Mouse (Mus musculus) forebrain, embryonic 16.5 days (tissue): Measurements from ENCODE around the gene Olfr1396. TPM values are rescaled to one million over a fixed set of nuclear protein-coding genes. Genes with fewer than 3 reads are reported as not detected.
A peak's percentile ranks its signal among the peaks of the same experiment; 100 is the strongest.

ENCODE experiments used
- ATAC-seq: fragments of 200-750 bp; cut with Nextera tagmentation; 2 replicates; pipeline ENCODE4 v1.8.0; 2017; ENCODE audit warnings: mild to moderate bottlenecking, moderate library complexity
- H3K27ac ChIP-seq: fragments of 300-500 bp; sonication (generic); 2 replicates; pipeline ENCODE4 v1.5.1; 2014; ENCODE audit warnings: low read length, control low read depth
- H3K27me3 ChIP-seq: fragments of 300-500 bp; sonication (generic); replicated peaks from 2 replicates; pipeline ENCODE4 v1.6.1; 2014; ENCODE audit warnings: low read length; ENCODE audit not compliant: control insufficient read depth, insufficient read depth
- H3K36me3 ChIP-seq: fragments of 300-500 bp; sonication (generic); 2 replicates; pipeline ENCODE4 v1.6.1; 2014; ENCODE audit not compliant: control insufficient read depth, insufficient read depth
- H3K4me1 ChIP-seq: fragments of 300-500 bp; sonication (generic); replicated peaks from 2 replicates; pipeline ENCODE4 v1.6.1; 2014; ENCODE audit warnings: low read length; ENCODE audit not compliant: control insufficient read depth, insufficient read depth
- H3K4me2 ChIP-seq: fragments of 300-500 bp; sonication (generic); 2 replicates; pipeline ENCODE4 v1.6.1; 2014; ENCODE audit warnings: mild to moderate bottlenecking, low read length, control low read depth
- H3K4me3 ChIP-seq: fragments of 300-500 bp; sonication (generic); replicated peaks from 2 replicates; pipeline ENCODE4 v1.5.1; 2014; ENCODE audit warnings: mild to moderate bottlenecking, low read length, control low read depth
- H3K9ac ChIP-seq: fragments of 300-500 bp; sonication (generic); replicated peaks from 2 replicates; pipeline ENCODE4 v1.6.1; 2014; ENCODE audit warnings: low read depth, low read length, control low read depth
- H3K9me3 ChIP-seq: fragments of 300-500 bp; sonication (generic); 2 replicates; pipeline ENCODE4 v1.6.1; 2016; ENCODE audit warnings: low read length; ENCODE audit not compliant: control insufficient read depth
- WGBS: fragments of 180-500 bp; shearing (Covaris S2); extraction: QIAGEN DNeasy Blood & Tissue Kit; methylation state at CpG from one replicate; pipeline ENCODE4 v1.1.7; 2014; 5-methylcytosine and 5-hydroxymethylcytosine counted together
- polyA plus RNA-seq: library from polyadenylated mRNA; unstranded; fragments of >200 nt; fragmentation: Nextera tagmentation; extraction: Ambion mirVana; gene quantifications from 2 replicates; pipeline ENCODE4 v1.2.1, GENCODE M21; 2015

Gene Olfr1396
- polyA plus RNA-seq, 1 experiment from 2014 or later, result not detected

DNA sequence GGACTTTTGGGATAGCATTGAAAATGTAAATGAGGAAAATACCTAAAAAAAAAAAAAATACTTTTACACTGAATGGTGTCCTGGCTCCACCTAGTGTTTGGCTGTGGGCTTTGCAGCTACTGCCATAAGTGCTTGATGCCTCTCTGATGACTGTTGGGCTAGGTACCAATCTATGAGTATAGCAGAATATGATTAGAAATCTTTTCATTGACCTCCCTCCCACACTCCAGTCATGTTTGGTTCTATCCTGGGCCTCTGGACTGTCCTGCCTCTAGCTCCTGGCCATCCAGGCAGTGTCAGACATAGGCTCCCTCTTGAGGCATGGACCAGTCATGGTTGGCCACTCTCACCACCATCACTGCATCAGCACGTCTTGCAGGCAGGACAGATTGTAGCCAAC lies 5.8 kb downstream of the Olfr1396 start:
- Histone ChIP-seq H3K36me3 (no peaks in the 10 kb centered on the region), H3K4me3 (no peak overlapping the region), H3K4me1 (no peaks in the 10 kb centered on the region), H3K9ac (no peak overlapping the region), H3K9me3 (no peaks in the 10 kb centered on the region), H3K4me2 (no peak overlapping the region), H3K27ac (no peak overlapping the region), H3K27me3 (no peaks in the 10 kb centered on the region)
- 24% methylated on average over 1 of the region's 1 CpGs for WGBS
- ATAC-seq, result no peak

DNA sequence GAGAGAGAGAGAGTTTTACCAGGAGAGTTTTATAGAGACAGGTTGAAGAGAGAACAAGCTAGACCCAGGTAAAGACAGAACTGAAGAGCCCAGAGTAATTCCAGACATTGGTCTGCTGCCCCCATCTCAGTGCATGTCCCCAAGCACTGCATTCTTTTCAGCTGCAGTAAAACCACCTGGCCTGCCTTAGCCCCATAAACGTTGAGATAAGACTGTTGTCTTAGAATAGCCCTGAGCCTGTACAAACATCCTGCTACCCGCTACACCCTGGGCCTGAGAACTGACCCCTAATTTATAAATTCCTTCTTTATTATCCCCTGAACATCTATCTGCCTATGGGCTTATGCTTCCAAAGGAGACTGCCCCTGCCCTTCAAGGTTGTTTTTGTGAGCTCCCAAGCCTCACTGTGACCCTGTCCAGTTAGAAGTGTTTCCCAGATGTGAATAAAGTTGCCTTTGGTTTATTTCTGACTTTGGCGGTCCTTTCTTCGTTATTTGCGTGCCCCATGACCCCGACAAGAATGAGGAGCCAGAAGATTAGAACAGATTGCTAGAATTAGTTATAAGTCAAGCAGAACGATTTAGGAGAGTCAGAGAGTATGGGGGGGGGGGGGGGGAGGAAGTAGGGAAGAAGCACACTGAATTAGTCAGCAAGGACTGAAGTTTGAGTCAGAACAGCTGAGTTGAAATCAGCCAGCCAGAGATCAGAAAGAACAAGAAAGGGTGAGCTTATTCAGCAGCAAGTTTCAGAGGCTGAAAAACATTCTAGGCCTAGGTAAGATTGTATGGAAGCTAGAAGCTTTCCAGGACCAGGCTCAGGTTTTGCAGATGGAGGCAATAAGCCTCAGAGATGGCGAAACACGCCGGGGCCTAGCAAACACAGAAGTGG lies 6.8 kb downstream of the Olfr1396 start:
- no peak for ATAC-seq
- Histone ChIP-seq H3K4me1 (no peaks in the 10 kb centered on the region), H3K9me3 (no peaks in the 10 kb centered on the region), H3K36me3 (no peaks in the 10 kb centered on the region), H3K9ac (no peak overlapping the region), H3K4me3 (no peak overlapping the region), H3K27me3 (no peaks in the 10 kb centered on the region), H3K4me2 (no peak overlapping the region), H3K27ac (no peak overlapping the region)
- WGBS, result 65% methylated on average over 10 of the region's 10 CpGs

DNA sequence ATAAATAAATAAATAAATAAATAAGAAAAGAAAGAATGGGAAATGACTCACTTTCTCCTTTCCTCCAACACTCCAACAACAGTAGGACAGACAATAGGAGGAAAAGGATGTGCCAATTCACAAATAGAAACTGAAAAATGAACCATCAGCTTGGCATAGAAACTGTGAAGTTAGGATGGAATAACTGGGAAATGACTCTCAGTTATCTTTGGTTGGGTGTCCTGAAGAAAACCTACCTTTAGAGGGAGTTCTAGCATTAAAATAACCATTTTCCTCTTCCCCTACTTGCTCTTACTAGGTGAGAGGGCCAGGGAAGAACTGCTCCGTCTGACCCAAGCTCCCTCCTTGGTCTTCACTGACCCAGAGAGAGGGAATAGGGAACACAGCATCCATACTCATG lies 8.9 kb downstream of the Olfr1396 start:
- Histone ChIP-seq H3K4me3 (no peak overlapping the region), H3K36me3 (no peaks in the 10 kb centered on the region), H3K27ac (no peak overlapping the region), H3K9ac (no peak overlapping the region), H3K4me1 (no peaks in the 10 kb centered on the region), H3K9me3 (no peaks in the 10 kb centered on the region), H3K4me2 (no peak overlapping the region), H3K27me3 (no peaks in the 10 kb centered on the region)
- ATAC-seq, result no peak
- 50% methylated on average over 1 of the region's 1 CpGs for WGBS

DNA sequence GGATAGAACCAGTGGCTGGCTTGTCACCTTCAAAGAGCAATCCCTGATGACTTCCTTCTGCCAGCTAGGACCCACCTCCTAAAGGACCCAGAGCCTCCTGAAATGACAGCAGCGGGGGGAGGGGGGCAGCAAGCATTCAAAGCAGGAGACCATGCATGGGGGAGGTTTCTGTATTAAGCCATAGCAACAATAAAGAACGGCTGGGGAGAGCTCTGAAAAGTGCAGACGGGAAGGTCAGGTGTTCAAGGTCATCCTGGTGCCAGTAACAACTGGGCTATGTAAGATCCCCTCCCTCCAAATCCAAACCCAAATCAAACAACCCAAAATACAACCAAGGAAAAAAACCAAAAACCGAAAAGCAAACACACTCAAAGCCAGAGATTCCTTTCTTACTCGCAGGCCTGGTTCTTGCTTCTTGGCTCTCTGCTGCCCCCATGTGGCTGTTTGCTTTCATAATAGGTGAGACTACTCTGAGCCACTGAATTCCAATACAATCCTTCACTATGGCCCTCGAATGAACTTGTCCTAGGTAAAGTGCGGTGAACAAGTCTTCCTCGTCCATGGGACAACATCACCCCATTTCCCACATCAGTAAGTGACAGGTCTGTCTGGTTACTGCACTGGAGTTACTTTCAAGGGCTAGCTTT lies 11.5 kb downstream of the Olfr1396 start:
- H3K4me2 ChIP-seq, result no peak overlapping the region
- H3K4me3 ChIP-seq, result no peak overlapping the region
- no peaks in the 10 kb centered on the region for H3K27me3 ChIP-seq
- no peaks in the 10 kb centered on the region for H3K9me3 ChIP-seq
- H3K36me3 ChIP-seq, result no peaks in the 10 kb centered on the region
- H3K4me1 ChIP-seq, result no peaks in the 10 kb centered on the region
- peak; percentile 88 for ATAC-seq
- H3K27ac ChIP-seq, result no peak overlapping the region
- 14% methylated on average over 8 of the region's 8 CpGs for WGBS
- H3K9ac ChIP-seq, result no peak overlapping the region

DNA sequence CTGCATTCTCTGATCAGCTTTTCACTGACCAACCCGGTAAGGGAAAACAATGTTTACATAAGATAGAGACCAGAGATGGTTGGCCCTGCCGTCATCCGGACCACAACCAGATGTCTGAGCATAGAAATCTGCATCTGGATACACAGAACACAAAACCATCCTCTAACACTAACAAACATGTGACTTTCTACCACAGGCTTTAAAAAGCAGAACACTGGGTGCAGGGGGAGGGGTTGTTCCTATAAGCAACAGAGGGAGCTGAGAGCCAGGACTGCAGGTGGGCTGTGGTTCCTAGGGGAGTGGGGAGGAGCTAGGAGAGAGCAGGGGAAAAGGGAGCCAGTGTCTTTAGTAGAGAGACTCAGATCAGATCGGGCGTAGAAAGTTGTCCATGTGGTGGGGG lies 13.2 kb downstream of the Olfr1396 start:
- no peak overlapping the region for H3K27ac ChIP-seq
- H3K9ac ChIP-seq, result no peak overlapping the region
- ATAC-seq, result no peak
- H3K36me3 ChIP-seq, result no peaks in the 10 kb centered on the region
- 60% methylated on average over 5 of the region's 5 CpGs for WGBS
- H3K27me3 ChIP-seq, result no peaks in the 10 kb centered on the region
- H3K9me3 ChIP-seq, result no peaks in the 10 kb centered on the region
- no peaks in the 10 kb centered on the region for H3K4me1 ChIP-seq
- no peak overlapping the region for H3K4me2 ChIP-seq
- H3K4me3 ChIP-seq, result no peak overlapping the region

DNA sequence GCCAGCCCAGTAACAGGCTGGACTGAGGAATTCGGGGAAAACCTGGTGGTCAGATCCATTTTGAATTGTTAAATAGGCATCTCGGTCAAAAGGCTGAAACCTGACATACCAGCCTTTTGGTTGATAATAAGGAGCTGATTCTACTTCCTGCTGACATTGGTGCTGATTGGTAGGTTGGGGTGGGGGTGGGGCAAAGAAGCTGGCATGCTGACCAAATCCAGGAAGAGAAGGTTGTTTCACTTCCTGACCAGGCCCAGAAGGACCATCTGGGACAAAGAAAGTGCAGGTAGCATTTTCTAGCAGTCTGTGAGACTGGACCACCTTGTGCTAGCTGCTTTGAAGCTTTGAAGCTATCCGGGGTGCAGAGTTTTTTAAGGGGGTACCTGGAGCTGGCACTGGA lies 14.3 kb downstream of the Olfr1396 start:
- Histone ChIP-seq H3K36me3 (no peaks in the 10 kb centered on the region), H3K4me2 (no peak overlapping the region), H3K9ac (no peak overlapping the region), H3K27me3 (no peaks in the 10 kb centered on the region), H3K4me1 (no peaks in the 10 kb centered on the region), H3K9me3 (no peaks in the 10 kb centered on the region), H3K27ac (no peak overlapping the region), H3K4me3 (no peak overlapping the region)
- WGBS, result 87% methylated on average over 3 of the region's 3 CpGs
- ATAC-seq, result no peak

DNA sequence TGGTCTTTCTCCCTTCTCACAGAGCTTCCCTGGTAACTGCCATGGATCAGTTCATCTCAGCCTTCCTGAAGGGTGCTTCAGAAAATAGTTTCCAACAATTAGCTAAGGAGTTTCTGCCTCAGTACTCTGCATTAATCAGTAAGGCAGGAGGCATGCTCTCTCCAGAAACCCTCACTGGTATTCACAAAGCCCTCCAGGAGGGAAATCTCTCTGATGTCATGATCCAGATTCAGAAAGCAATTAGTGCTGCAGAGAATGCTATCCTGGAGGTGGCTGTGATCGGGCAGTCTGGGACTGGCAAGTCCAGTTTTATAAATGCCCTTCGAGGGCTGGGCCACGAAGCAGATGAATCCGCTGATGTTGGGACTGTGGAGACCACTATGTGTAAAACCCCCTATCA lies 19.3 kb downstream of the Olfr1396 start:
- 67% methylated on average over 4 of the region's 4 CpGs for WGBS
- ATAC-seq, result no peak

DNA sequence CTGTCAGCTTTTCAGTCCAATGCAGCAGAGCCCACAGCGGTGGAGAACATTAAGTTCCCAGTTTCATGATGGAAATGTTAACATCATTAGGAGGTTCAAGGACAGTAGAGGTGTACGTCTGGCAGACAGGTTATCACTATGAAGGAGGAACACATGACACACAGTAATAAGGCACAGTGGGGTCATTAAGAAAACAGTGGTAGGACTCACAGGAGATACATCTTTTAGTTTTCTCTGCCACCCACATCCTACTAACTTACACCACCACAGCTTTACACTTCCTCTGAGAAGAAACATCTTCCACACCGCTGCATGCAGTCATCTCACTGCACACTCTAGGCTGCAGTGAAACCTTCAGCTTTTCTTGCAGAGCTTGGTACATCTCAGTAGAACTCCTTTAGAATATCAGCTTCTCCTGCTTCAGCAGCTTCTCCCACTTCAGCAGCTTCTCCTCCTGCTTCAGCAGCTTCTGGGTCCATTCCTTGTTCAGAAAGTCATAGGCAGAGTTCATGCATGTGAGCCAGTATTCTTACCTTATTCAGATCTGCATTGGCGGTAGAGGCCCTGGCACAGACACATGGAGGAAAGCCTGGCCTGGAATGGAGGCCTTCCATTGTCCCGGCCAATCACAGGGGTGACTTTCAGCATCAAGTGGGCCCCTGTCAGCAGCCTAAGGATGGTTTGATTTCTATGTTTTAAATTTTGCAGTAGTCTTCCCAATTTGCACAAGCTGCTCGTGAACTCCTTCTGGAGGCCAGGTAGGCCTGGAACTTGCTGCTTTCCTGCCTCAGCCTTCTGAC lies 20.6 kb downstream of the Olfr1396 start:
- no peak overlapping the region for H3K4me3 ChIP-seq
- H3K4me2 ChIP-seq, result no peak overlapping the region
- WGBS, result 90% methylated on average over 6 of the region's 6 CpGs
- H3K27me3 ChIP-seq, result no peaks in the 10 kb centered on the region
- no peaks in the 10 kb centered on the region for H3K9me3 ChIP-seq
- no peak overlapping the region for H3K9ac ChIP-seq
- H3K4me1 ChIP-seq, result no peaks in the 10 kb centered on the region
- no peak overlapping the region for H3K27ac ChIP-seq
- no peaks in the 10 kb centered on the region for H3K36me3 ChIP-seq
- no peak for ATAC-seq

More for the DNA sequence above, 19.3 kb downstream of the Olfr1396 start:
- Histone ChIP-seq H3K9me3 (no peaks in the 10 kb centered on the region), H3K4me1 (no peaks in the 10 kb centered on the region), H3K9ac (no peak overlapping the region), H3K27me3 (no peaks in the 10 kb centered on the region), H3K27ac (no peak overlapping the region), H3K4me2 (no peak overlapping the region), H3K4me3 (no peak overlapping the region), H3K36me3 (no peaks in the 10 kb centered on the region)

DNA sequence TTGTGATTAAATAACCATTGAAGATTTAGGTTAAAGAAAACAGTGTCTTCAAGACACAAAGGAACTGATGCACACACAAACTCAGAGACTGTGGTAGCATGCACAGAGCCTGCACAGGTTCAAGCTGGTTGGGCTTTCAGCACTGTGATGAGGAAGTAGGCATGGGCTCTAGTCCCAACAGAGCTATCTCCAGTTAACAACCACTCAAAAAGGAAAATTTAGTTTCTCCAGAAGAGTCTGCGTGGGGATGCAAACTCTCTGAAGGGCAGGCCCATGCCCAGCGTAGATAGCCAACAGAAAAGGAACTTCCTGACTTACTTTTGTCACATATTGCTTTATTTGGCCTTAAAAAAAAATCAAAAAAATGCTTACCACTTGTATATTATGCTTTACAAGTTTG lies 21.9 kb downstream of the Olfr1396 start:
- 91% methylated on average over 2 of the region's 2 CpGs for WGBS

More for the DNA sequence above, 21.9 kb downstream of the Olfr1396 start:
- Histone ChIP-seq H3K9ac (no peak overlapping the region), H3K36me3 (no peaks in the 10 kb centered on the region), H3K27ac (no peak overlapping the region), H3K27me3 (no peaks in the 10 kb centered on the region), H3K4me2 (no peak overlapping the region), H3K4me1 (no peaks in the 10 kb centered on the region), H3K9me3 (no peaks in the 10 kb centered on the region), H3K4me3 (no peak overlapping the region)
- no peak for ATAC-seq
